Comparison of ENCODE assay signal across 26 mouse cellular contexts in the genomic region with DNA sequence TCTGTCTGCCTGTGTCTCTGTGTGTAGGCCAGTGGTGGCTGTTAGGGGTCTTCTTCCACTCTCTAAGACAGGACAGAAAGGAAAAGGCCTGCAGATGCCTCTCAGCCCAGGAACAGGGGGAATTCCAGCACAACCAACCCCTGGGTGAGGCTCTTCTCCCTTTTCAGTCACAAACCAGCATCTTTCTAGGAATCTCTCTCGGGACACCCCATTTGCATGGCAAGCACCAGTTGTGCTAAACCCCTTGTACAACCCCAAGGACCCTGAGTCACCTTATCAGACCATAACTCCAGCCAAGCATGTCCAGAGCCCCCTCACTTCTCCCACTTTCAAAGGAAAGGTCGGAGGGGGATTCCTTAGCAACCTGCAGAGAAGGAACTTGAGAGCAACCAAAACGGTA.
"Had no signal": no experiment of that assay in that cellular context is flagged by ENCODE, and none has a peak within 500 bp of the region (broad histone marks: within the 10 kb centered on the region; RNA-seq: fewer than 3 reads in every experiment).

No protein-coding gene starts in this region.

- ATAC-seq: hindbrain, embryonic 16.5 days; inflammation-experienced regulatory T-cells, adult 6 months; intestine, embryonic 15.5 days; liver, embryonic 12.5 days had no signal

- H3K4me3 ChIP-seq: heart, adult 2 months; heart, embryonic 10.5 days; heart, embryonic 12.5 days; hindbrain, embryonic 10.5 days; hindbrain, embryonic 12.5 days; intestine, embryonic 15.5 days; limb, embryonic 13.5 days; limb, embryonic 15.5 days; liver, embryonic 12.5 days had no signal

- H3K27ac ChIP-seq: heart, adult 2 months; heart, embryonic 10.5 days; hindbrain, embryonic 10.5 days; hindbrain, embryonic 12.5 days; hindbrain, embryonic 14.5 days; intestine, embryonic 15.5 days; kidney, postnatal 0 days; limb, embryonic 13.5 days; limb, embryonic 15.5 days; liver, embryonic 12.5 days; liver, embryonic 14.5 days had no signal

- H3K27me3 ChIP-seq: heart, embryonic 12.5 days; hindbrain, embryonic 12.5 days; intestine, embryonic 15.5 days; limb, embryonic 13.5 days; limb, embryonic 15.5 days; liver, embryonic 12.5 days had no signal

- DNase-seq: gastrocnemius, postnatal 14 days; gastrocnemius, postnatal 36 days; heart, adult 11 months; heart, adult 2 months; heart, postnatal 10 days; heart, postnatal 4 days; kidney, adult 11 months; kidney, adult 8-10 months; kidney, postnatal 14 days; kidney, postnatal 36 days; layer of hippocampus, adult 9-11 months; layer of hippocampus, postnatal 36 days; left cerebral cortex, postnatal 4 days had no signal

- H3K9ac ChIP-seq: heart, embryonic 12.5 days; hindbrain, embryonic 12.5 days; hindbrain, embryonic 14.5 days; intestine, embryonic 15.5 days; limb, embryonic 13.5 days; limb, embryonic 15.5 days; liver, embryonic 12.5 days; liver, embryonic 14.5 days had no signal

- H3K4me1 ChIP-seq: heart, embryonic 10.5 days; hindbrain, embryonic 12.5 days; liver, embryonic 12.5 days had no signal

- H3K9me3 ChIP-seq: heart, embryonic 10.5 days; heart, embryonic 12.5 days; hindbrain, embryonic 10.5 days; hindbrain, embryonic 12.5 days; intestine, embryonic 15.5 days; limb, embryonic 13.5 days; limb, embryonic 15.5 days; liver, embryonic 12.5 days had no signal

- H3K4me2 ChIP-seq: heart, embryonic 12.5 days; hindbrain, embryonic 12.5 days; hindbrain, embryonic 14.5 days; intestine, embryonic 15.5 days; limb, embryonic 13.5 days; limb, embryonic 15.5 days; liver, embryonic 12.5 days had no signal

- H3K36me3 ChIP-seq: heart, embryonic 10.5 days; heart, embryonic 12.5 days; hindbrain, embryonic 10.5 days; hindbrain, embryonic 12.5 days; intestine, embryonic 15.5 days; limb, embryonic 13.5 days; limb, embryonic 15.5 days; liver, embryonic 12.5 days had no signal
